9 mouse cellular contexts compared by ENCODE assay signal in genomic region chr9:106684918-106685248, GRCm38 (mm10). TPM values are rescaled to one million over a fixed set of nuclear protein-coding genes. Genes with fewer than 3 reads are reported as not detected.
DNase-seq lines count a peak whose midpoint lies in the region; ATAC-seq lines count a peak whose summit lies in the region.
"Had no signal": no experiment of that assay in that cellular context is flagged by ENCODE, and none has a peak within 500 bp of the region (broad histone marks: within the 10 kb centered on the region; RNA-seq: fewer than 3 reads in every experiment).

No protein-coding gene starts in this region.

- peak overlapping the region; percentile 93 for H3K4me3 ChIP-seq in megakaryocyte, embryonic 14.5 days (replicated peaks)
- peak overlapping the region; percentile 69 for H3K4me3 ChIP-seq in embryonic facial prominence, embryonic 13.5 days
- peak overlapping the region; percentile 78 for H3K4me3 ChIP-seq in hindbrain, embryonic 13.5 days

- peaks cover 34% of the 10 kb centered on the region for H3K4me1 ChIP-seq in megakaryocyte, embryonic 14.5 days
- peaks cover 20% of the 10 kb centered on the region for H3K4me1 ChIP-seq in embryonic facial prominence, embryonic 13.5 days
- H3K4me1 ChIP-seq in hindbrain, embryonic 13.5 days (replicated peaks), result peaks cover 28% of the 10 kb centered on the region

- DNase-seq in testis, postnatal 10 days (ENCODE audit: low spot score), result no peak
- DNase-seq in c-Kit-positive CD71-positive TER-119-positive erythroid progenitor cells, embryonic 14.5 days (ENCODE audit: low spot score), result no peak

- peaks cover 37% of the 10 kb centered on the region for H3K36me3 ChIP-seq in megakaryocyte, embryonic 14.5 days (replicated peaks; ENCODE audit: low read length)
- peaks cover 23% of the 10 kb centered on the region for H3K36me3 ChIP-seq in embryonic facial prominence, embryonic 13.5 days
- peaks cover 20% of the 10 kb centered on the region for H3K36me3 ChIP-seq in hindbrain, embryonic 13.5 days

- peak overlapping the region; percentile 83 for H3K9ac ChIP-seq in embryonic facial prominence, embryonic 13.5 days
- H3K9ac ChIP-seq in hindbrain, embryonic 13.5 days, result peak overlapping the region; percentile 85

- no peak; the same call in none of the 2 replicates for ATAC-seq in megakaryocyte, adult 5-6 weeks (ENCODE audit: poor library complexity, severe bottlenecking)
- ATAC-seq in embryonic facial prominence, embryonic 13.5 days (ENCODE audit: insufficient number of reproducible peaks, insufficient read depth, low FRiP score, low TSS enrichment, low read depth), result 0 out of 2 replicates have a peak, but pooled peaks have one; percentile 4
- no peak; the same call in 1 of the 2 replicates for ATAC-seq in hindbrain, embryonic 13.5 days (ENCODE audit: low FRiP score)
- peak; percentile 8; the same call in 1 of the 2 replicates for ATAC-seq in megakaryocyte-erythroid progenitor cell, adult 5-6 weeks (replicated peaks; ENCODE audit: low FRiP score, low TSS enrichment, poor library complexity, severe bottlenecking)
- no peak for ATAC-seq in monocyte, adult 5-6 weeks (replicated peaks; ENCODE audit: insufficient number of reproducible peaks, low FRiP score, low TSS enrichment, poor library complexity, severe bottlenecking)

- peak overlapping the region; percentile 89 for H3K4me2 ChIP-seq in embryonic facial prominence, embryonic 13.5 days
- H3K4me2 ChIP-seq in hindbrain, embryonic 13.5 days, result peak overlapping the region; percentile 86

- H3K27me3 ChIP-seq in megakaryocyte, embryonic 14.5 days (replicated peaks), result no peaks in the 10 kb centered on the region
- no peaks in the 10 kb centered on the region for H3K27me3 ChIP-seq in embryonic facial prominence, embryonic 13.5 days
- no peaks in the 10 kb centered on the region for H3K27me3 ChIP-seq in hindbrain, embryonic 13.5 days

- no peaks in the 10 kb centered on the region for H3K9me3 ChIP-seq in megakaryocyte, embryonic 14.5 days
- no peaks in the 10 kb centered on the region for H3K9me3 ChIP-seq in embryonic facial prominence, embryonic 13.5 days
- no peaks in the 10 kb centered on the region for H3K9me3 ChIP-seq in hindbrain, embryonic 13.5 days

- peak overlapping the region; percentile 88 for H3K27ac ChIP-seq in embryonic facial prominence, embryonic 13.5 days
- 0 out of 2 replicates have a peak overlapping the region, but pooled peaks have one; percentile 6 for H3K27ac ChIP-seq in hindbrain, embryonic 13.5 days

- WGBS in embryonic facial prominence, embryonic 13.5 days, result under 1% methylated on average over 13 of the region's 14 CpGs
- WGBS in hindbrain, embryonic 13.5 days, result 4% methylated on average over 13 of the region's 14 CpGs

RNA-seq across cellular contexts. Expression of gene Tex264, which starts 0.8 kb away (rescaled TPM):
- polyA plus RNA-seq in megakaryocyte, embryonic 14.5 days (2012; ENCODE audit: insufficient read depth, low replicate concordance), result 87.2 and 196 TPM in 2 replicates
- 9.6 and 14.1 TPM in 2 replicates for total RNA-seq in megakaryocyte, adult 5-6 weeks (2015)
- 16.3 and 18.3 TPM in 2 replicates for total RNA-seq in megakaryocyte, adult 5-6 weeks (2017)
- 57.9 and 63.5 TPM in 2 replicates for polyA plus RNA-seq in embryonic facial prominence, embryonic 13.5 days (2015; fragmentation: Nextera tagmentation; extraction: Ambion mirVana)
- polyA plus RNA-seq in hindbrain, embryonic 13.5 days (2015; fragmentation: Nextera tagmentation; extraction: Ambion mirVana), result 49.1 and 52.7 TPM in 2 replicates
- total RNA-seq in megakaryocyte-erythroid progenitor cell, adult 5-6 weeks (2014; fragmentation: Nextera tagmentation), result 23.8 and 28.7 TPM in 2 replicates
- 20.9 and 24.1 TPM in 2 replicates for total RNA-seq in megakaryocyte-erythroid progenitor cell, adult 5-6 weeks (2017)
- total RNA-seq in monocyte, adult 5-6 weeks (2017), result 17.0 to 22.9 TPM (median 19.3 TPM) in 3 replicates

RNA-seq across cellular contexts. Expression of gene Grm2, which starts 29.0 kb away (rescaled TPM):
- polyA plus RNA-seq in megakaryocyte, embryonic 14.5 days (2012; ENCODE audit: insufficient read depth, low replicate concordance), result not detected in 2 replicates
- not detected in 2 replicates for total RNA-seq in megakaryocyte, adult 5-6 weeks (2015)
- not detected in 2 replicates for total RNA-seq in megakaryocyte, adult 5-6 weeks (2017)
- polyA plus RNA-seq in embryonic facial prominence, embryonic 13.5 days (2015; fragmentation: Nextera tagmentation; extraction: Ambion mirVana), result 0.13 TPM in 1 of 2 replicates, not detected in the other
- 3.7 and 5.3 TPM in 2 replicates for polyA plus RNA-seq in hindbrain, embryonic 13.5 days (2015; fragmentation: Nextera tagmentation; extraction: Ambion mirVana)
- not detected in 2 replicates for total RNA-seq in megakaryocyte-erythroid progenitor cell, adult 5-6 weeks (2014; fragmentation: Nextera tagmentation)
- total RNA-seq in megakaryocyte-erythroid progenitor cell, adult 5-6 weeks (2017), result not detected in 2 replicates
- not detected in 3 replicates for total RNA-seq in monocyte, adult 5-6 weeks (2017)
- total RNA-seq: neutrophil, adult 5-6 weeks had no signal

RNA-seq across cellular contexts. Expression of gene Iqcf6, which starts 58.5 kb away (rescaled TPM):
- polyA plus RNA-seq in megakaryocyte, embryonic 14.5 days (2012; ENCODE audit: insufficient read depth, low replicate concordance), result not detected in 2 replicates
- not detected in 2 replicates for total RNA-seq in megakaryocyte, adult 5-6 weeks (2015)
- total RNA-seq in megakaryocyte, adult 5-6 weeks (2017), result not detected in 2 replicates
- not detected in 2 replicates for polyA plus RNA-seq in embryonic facial prominence, embryonic 13.5 days (2015; fragmentation: Nextera tagmentation; extraction: Ambion mirVana)
- polyA plus RNA-seq in hindbrain, embryonic 13.5 days (2015; fragmentation: Nextera tagmentation; extraction: Ambion mirVana), result not detected in 2 replicates
- not detected in 2 replicates for total RNA-seq in megakaryocyte-erythroid progenitor cell, adult 5-6 weeks (2014; fragmentation: Nextera tagmentation)
- not detected in 2 replicates for total RNA-seq in megakaryocyte-erythroid progenitor cell, adult 5-6 weeks (2017)
- total RNA-seq in monocyte, adult 5-6 weeks (2017), result not detected in 3 replicates
- total RNA-seq: neutrophil, adult 5-6 weeks had no signal

Comparison
In these comparisons a context has a peak if more than half of its experiments do, and no peak if none do; other contexts are left out.
1. ATAC-seq: peak in embryonic facial prominence, embryonic 13.5 days (single experiment) and megakaryocyte-erythroid progenitor cell, adult 5-6 weeks (single experiment); none in megakaryocyte, adult 5-6 weeks (single experiment), hindbrain, embryonic 13.5 days (single experiment) and monocyte, adult 5-6 weeks (single experiment).
2. Peak in every context shown above with its lines, with median percentiles within 50 percentile points of each other: H3K4me3 ChIP-seq.